Mouse (Mus musculus) stomach, postnatal 0 days (tissue): ENCODE data around the gene Hexim1. TPM values are rescaled to one million over a fixed set of nuclear protein-coding genes. Genes with fewer than 3 reads are reported as not detected.

ENCODE experiments used
- ATAC-seq: fragments of 200-750 bp; cut with Nextera tagmentation; 2 replicates; pipeline ENCODE4 v1.8.0; 2017; ENCODE audit not compliant: low FRiP score, low TSS enrichment
- DNase-seq: peaks from one replicate; pipeline ENCODE4 v3.0.0-alpha.2; 2016; ENCODE audit warnings: low spot score
- H3K27ac ChIP-seq: fragments of 300-500 bp; sonication (generic); replicated peaks from 2 replicates; pipeline ENCODE4 v1.5.1; 2014; ENCODE audit warnings: mild to moderate bottlenecking, control low read depth
- H3K27me3 ChIP-seq: fragments of 300-500 bp; sonication (generic); 2 replicates; pipeline ENCODE4 v1.6.1; 2014; ENCODE audit warnings: low read length; ENCODE audit not compliant: control insufficient read depth, insufficient read depth
- H3K36me3 ChIP-seq: fragments of 300-500 bp; sonication (generic); 2 replicates; pipeline ENCODE4 v1.6.1; 2014; ENCODE audit warnings: low read length, mixed read lengths; ENCODE audit not compliant: control insufficient read depth, insufficient read depth
- H3K4me1 ChIP-seq: fragments of 300-500 bp; sonication (generic); replicated peaks from 2 replicates; pipeline ENCODE4 v1.6.1; 2014; ENCODE audit warnings: antibody characterized with exemption; ENCODE audit not compliant: control insufficient read depth, insufficient read depth
- H3K4me2 ChIP-seq: fragments of 300-500 bp; sonication (generic); replicated peaks from 2 replicates; pipeline ENCODE4 v1.6.1; 2014; ENCODE audit warnings: low read depth, mild to moderate bottlenecking, control low read depth, moderate library complexity
- H3K4me3 ChIP-seq: fragments of 300-500 bp; sonication (generic); 2 replicates; pipeline ENCODE4 v1.5.1; 2014; ENCODE audit warnings: low read depth, low read length, control low read depth
- H3K9ac ChIP-seq: fragments of 300-500 bp; sonication (generic); 2 replicates; pipeline ENCODE4 v1.6.1; 2014; ENCODE audit warnings: mild to moderate bottlenecking, low read length, control low read depth, mixed read lengths
- H3K9me3 ChIP-seq: fragments of 300-500 bp; sonication (generic); 2 replicates; pipeline ENCODE4 v1.6.1; 2016; ENCODE audit warnings: low read length; ENCODE audit not compliant: control insufficient read depth
- CTCF ChIP-seq: IDR thresholded peaks from 2 replicates; pipeline ENCODE4 v1.5.1; 2016; ENCODE audit warnings: antibody characterized with exemption, low read depth, mild to moderate bottlenecking, moderate library complexity
- EP300 ChIP-seq: optimal IDR thresholded peaks from 2 replicates; pipeline ENCODE3; 2016; ENCODE audit warnings: antibody characterized with exemption
- WGBS: fragments of 180-500 bp; shearing (Covaris S2); extraction: QIAGEN DNeasy Blood & Tissue Kit; methylation state at CpG from one replicate; pipeline ENCODE4 v1.1.7; 2014; 5-methylcytosine and 5-hydroxymethylcytosine counted together
- polyA plus RNA-seq: library from polyadenylated mRNA; unstranded; fragments of >200 nt; fragmentation: Nextera tagmentation; extraction: Ambion mirVana; gene quantifications from 2 replicates; pipeline ENCODE4 v1.2.1, GENCODE M21; 2015

Hexim1 gene
- polyA plus RNA-seq, 1 experiment from 2014 or later: 3.8 TPM

DNA sequence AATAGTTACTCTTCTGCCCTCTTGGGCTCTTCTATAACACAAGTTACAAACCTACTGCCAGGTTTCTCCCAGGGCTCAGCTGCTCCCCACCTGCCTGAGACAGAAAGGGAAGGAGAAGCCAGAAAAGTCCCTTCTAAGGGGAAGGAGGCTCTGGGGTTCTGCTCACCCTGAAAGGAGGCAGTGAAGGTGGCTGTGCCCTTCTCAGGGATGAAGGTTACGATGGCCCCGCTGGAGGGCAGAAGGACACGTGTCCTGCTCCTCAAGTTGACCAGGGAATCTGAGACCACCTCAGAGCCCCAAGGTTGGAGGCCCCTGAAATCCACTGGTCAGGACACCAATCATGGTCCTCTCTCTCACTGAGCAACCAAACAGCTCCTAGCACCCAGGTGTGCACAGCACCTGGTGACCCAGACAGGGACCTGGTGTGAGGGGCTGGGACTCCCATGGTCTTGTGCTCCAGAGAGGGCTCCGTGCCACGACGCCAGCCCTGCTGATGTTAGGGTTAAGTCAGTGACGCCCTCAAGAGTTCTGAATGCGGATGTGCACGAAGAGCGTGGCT lies 45.6 kb upstream of the Hexim1 start:
- DNase-seq (no peak), ATAC-seq (no peak)
- TF ChIP-seq CTCF: no peak
- TF ChIP-seq EP300: no peak
- no peak overlapping the region for H3K4me2 ChIP-seq
- no peaks in the 10 kb centered on the region for H3K9me3 ChIP-seq
- H3K4me3 ChIP-seq: no peak overlapping the region
- 94% methylated on average over 10 of the region's 10 CpGs for WGBS
- H3K27me3 ChIP-seq: no peaks in the 10 kb centered on the region
- no peak overlapping the region for H3K9ac ChIP-seq
- H3K4me1 ChIP-seq: no peaks in the 10 kb centered on the region
- no peak overlapping the region for H3K27ac ChIP-seq
- peaks cover 25% of the 10 kb centered on the region for H3K36me3 ChIP-seq

DNA sequence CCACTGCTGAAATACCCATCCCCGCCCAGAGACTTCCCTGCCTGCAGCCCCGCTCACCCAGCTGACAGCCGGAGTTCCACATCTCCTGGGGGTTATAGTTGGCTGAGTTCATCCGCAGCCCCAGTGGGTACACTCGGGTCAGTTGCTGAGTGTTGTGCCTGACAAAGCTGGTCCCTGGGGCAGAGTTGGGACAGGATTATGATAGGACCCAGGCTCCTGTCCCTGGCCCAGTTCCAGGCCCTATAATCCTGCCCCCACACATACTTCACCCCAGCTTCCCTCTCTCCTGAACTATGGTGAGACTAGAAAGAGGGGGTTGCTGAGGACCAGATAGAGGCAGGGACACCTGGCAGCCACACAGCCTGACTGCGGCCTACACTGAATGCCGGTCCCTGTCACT lies 42.4 kb upstream of the Hexim1 start:
- no peak for TF ChIP-seq EP300
- no peak for TF ChIP-seq CTCF
- DNase-seq: no peak
- no peak overlapping the region for H3K9ac ChIP-seq
- ATAC-seq: no peak
- no peaks in the 10 kb centered on the region for H3K9me3 ChIP-seq
- H3K27ac ChIP-seq: no peak overlapping the region
- no peaks in the 10 kb centered on the region for H3K4me1 ChIP-seq
- H3K36me3 ChIP-seq: peaks cover 15% of the 10 kb centered on the region; the same call in 1 of the 2 replicates
- H3K4me3 ChIP-seq: no peak overlapping the region
- no peak overlapping the region for H3K4me2 ChIP-seq
- WGBS: 81% methylated on average over 7 of the region's 7 CpGs
- no peaks in the 10 kb centered on the region for H3K27me3 ChIP-seq

DNA sequence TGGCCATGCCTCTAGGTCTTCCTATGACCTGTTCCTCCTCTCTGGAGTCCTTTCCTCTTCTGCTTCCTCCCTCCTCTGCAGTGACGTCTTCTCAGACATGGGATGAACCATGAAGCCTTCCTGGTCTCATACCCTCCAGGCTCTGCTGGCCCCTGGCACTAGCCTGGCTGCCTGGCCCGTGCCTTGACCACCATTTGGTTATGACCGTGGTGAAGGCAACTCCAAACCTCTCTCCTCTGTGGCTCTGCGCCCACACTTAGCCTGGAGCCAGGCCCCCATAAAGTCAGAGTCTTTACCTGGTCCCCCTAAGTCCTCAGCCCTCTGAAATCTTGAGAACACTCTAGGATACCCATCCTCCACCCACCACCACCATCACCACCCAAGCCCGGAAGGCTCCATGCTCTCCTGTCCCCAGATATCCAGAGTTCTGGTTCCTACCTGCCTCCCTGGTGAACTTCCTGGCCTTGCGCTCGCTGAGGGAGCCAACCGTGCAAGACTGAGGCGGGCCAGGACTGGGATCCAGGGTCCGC lies 41.8 kb upstream of the Hexim1 start:
- ATAC-seq (no peak), DNase-seq (no peak)
- H3K27ac ChIP-seq: no peak overlapping the region
- 0 out of 2 replicates have a peak, but pooled peaks cover 12% of the 10 kb centered on the region for H3K36me3 ChIP-seq
- H3K9me3 ChIP-seq: no peaks in the 10 kb centered on the region
- no peak overlapping the region for H3K9ac ChIP-seq
- H3K27me3 ChIP-seq: no peaks in the 10 kb centered on the region
- no peak overlapping the region for H3K4me2 ChIP-seq
- WGBS: 76% methylated on average over 10 of the region's 10 CpGs
- no peak for TF ChIP-seq CTCF
- TF ChIP-seq EP300: no peak
- H3K4me1 ChIP-seq: no peaks in the 10 kb centered on the region
- H3K4me3 ChIP-seq: no peak overlapping the region

DNA sequence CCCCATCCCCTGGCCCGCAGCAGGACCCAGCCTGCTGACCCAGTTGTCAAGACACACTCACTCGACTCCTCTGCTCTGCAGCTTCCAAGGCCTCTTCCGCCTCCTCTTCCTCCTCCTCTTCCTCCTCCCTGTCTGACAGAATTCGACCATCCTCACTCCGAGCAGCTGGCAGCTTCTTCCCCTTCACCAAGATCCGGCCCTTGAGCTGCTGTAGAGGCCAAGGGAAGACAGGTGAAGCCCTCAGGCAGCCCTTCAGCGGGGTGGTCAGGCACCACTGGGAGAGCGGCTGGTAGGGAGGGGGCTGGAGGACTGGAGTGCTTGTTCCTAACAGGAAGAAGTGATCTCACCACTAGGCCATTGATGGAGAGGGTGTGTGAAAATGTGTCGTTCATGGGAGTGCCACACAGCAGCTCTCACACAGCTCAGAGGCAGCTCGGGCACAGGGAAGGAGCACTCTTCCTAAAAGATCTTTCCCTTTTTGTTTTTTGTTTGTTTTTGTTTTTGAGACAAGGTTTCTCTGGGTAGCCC lies 41.2 kb upstream of the Hexim1 start:
- no peaks in the 10 kb centered on the region for H3K9me3 ChIP-seq
- H3K4me1 ChIP-seq: no peaks in the 10 kb centered on the region
- WGBS: 31% methylated on average over 10 of the region's 10 CpGs
- no peaks in the 10 kb centered on the region for H3K27me3 ChIP-seq
- no peak overlapping the region for H3K9ac ChIP-seq
- no peak for ATAC-seq
- H3K4me3 ChIP-seq: no peak overlapping the region
- 0 out of 2 replicates have a peak, but pooled peaks cover 11% of the 10 kb centered on the region for H3K36me3 ChIP-seq
- no peak for DNase-seq
- no peak for TF ChIP-seq CTCF
- no peak for TF ChIP-seq EP300
- H3K27ac ChIP-seq: 0 out of 2 replicates have a peak overlapping the region, but pooled peaks have one; percentile 4
- no peak overlapping the region for H3K4me2 ChIP-seq

DNA sequence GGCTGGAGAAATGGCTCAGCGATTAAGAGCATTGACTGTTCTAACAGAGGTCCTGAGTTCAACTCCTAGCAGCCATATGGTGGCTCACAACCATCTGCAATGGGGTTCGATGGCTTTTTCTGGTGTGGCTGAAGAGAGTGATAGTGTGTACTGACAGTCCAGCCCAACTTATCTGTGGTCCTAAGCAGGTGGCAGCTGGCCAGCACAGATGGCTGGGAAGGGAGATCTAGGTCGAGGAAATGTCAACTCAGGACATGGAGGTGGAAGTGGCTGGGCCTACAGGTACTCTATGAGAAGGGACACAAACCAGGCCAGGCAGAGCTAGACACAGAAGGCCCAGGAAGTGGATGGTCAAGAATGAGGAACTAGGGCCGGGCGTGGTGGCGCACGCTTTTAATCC lies 40.0 kb upstream of the Hexim1 start:
- H3K9me3 ChIP-seq: no peaks in the 10 kb centered on the region
- no peaks in the 10 kb centered on the region for H3K27me3 ChIP-seq
- H3K9ac ChIP-seq: no peak overlapping the region
- no peak overlapping the region for H3K4me2 ChIP-seq
- H3K27ac ChIP-seq: no peak overlapping the region
- no peak for TF ChIP-seq EP300
- no peak for TF ChIP-seq CTCF
- DNase-seq: no peak
- ATAC-seq: no peak
- WGBS: 84% methylated on average over 7 of the region's 7 CpGs
- no peak overlapping the region for H3K4me3 ChIP-seq
- H3K36me3 ChIP-seq: 0 out of 2 replicates have a peak, but pooled peaks cover 5% of the 10 kb centered on the region
- H3K4me1 ChIP-seq: no peaks in the 10 kb centered on the region

DNA sequence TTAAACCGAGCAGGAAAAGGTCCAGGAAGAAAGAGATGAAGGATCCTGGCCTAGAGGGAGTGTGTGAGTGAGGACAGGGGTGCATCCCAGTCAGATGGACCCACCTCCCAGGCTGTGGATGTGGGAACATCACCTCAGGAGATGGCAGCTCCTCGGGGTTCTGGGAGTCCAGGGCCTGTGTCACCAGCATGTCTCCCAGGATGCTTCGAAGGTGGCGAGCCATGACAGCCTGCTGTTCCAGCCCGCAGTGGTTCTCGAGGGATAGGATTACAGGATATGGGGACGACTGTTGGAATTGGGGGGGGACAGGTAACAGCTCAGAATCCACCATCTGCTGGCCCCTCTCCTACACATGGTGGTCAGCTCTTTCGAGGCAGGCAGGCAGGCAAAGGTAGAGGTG lies 39.5 kb upstream of the Hexim1 start:
- no peak for TF ChIP-seq EP300
- no peak for TF ChIP-seq CTCF
- Histone ChIP-seq H3K27ac (no peak overlapping the region), H3K27me3 (no peaks in the 10 kb centered on the region), H3K4me1 (no peaks in the 10 kb centered on the region), H3K4me3 (no peak overlapping the region), H3K9ac (no peak overlapping the region), H3K36me3 (no peaks in the 10 kb centered on the region), H3K9me3 (no peaks in the 10 kb centered on the region), H3K4me2 (no peak overlapping the region)
- no peak for ATAC-seq
- DNase-seq: no peak
- WGBS: 85% methylated on average over 8 of the region's 8 CpGs
